Mouse (Mus musculus): ENCODE data around the gene Tm4sf4. TPM values are rescaled to one million over a fixed set of nuclear protein-coding genes. Genes with fewer than 3 reads are reported as not detected.

Tm4sf4 gene
- total RNA-seq, 2 experiments from 2014 or later: not detected

GRCm38 (mm10) chr3:57470981-57471601, 46.0 kb downstream of the Tm4sf4 start:
- intact Hi-C loops (cut with DNase I): loop anchor here (1.0 to 2.0 kb wide), 4 partner anchors 46 to 154 kb away; no protein-coding TSS in a partner anchor
- peak; percentile 40 to 42 for DNase-seq

GRCm38 (mm10) chr3:57472407-57472806, 47.3 kb downstream of the Tm4sf4 start:
- intact Hi-C loops (cut with DNase I): no loop called here
- no peak for DNase-seq

DNA sequence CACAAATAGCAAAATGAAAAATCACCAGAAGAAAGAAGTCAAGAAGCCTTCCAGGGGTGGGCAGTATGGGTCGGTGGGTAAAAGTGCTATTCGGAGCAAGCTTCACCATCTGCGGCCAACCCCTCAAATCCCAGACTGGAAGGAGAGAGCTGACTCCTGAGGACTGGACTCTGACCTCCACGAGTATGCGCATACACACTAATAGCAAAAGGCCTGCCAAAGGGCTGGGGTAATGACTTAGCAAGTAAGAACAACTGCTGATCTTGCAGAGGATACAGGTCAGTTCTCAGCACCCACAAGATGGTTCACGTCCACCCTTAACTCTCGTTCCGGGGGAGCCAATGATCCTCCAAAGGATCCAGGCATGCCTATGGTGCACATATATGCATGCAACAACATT, 49.3 kb downstream of the Tm4sf4 start:
- no peak for DNase-seq
- intact Hi-C loops (cut with DNase I): no loop called here

GRCm38 (mm10) chr3:57480640-57481039, 55.5 kb downstream of the Tm4sf4 start:
- intact Hi-C loops (cut with DNase I): no loop called here
- DNase-seq: no peak

DNA sequence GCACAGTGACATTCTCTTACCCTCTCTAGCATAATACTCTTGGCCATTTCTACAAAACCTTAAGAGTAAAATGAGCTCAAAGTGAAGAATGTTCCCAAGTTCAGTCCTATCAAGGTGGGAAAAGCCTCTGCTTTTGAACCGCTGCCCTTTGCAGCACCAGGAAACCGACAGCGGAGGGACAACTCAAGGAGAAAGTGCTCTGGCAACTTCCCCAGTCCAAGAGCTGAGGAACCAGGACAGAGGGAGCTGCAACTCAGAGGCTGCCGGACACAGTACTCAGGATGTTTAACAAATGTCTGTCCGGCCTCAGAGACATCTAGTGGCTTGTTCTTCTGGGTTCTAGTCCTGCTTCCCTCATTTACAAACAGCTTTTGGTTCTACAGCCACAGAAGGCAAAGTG, 56.9 kb downstream of the Tm4sf4 start:
- intact Hi-C loops (cut with DNase I): no loop called here
- peak in 1 of 2 experiments; percentile 23 for DNase-seq

DNA sequence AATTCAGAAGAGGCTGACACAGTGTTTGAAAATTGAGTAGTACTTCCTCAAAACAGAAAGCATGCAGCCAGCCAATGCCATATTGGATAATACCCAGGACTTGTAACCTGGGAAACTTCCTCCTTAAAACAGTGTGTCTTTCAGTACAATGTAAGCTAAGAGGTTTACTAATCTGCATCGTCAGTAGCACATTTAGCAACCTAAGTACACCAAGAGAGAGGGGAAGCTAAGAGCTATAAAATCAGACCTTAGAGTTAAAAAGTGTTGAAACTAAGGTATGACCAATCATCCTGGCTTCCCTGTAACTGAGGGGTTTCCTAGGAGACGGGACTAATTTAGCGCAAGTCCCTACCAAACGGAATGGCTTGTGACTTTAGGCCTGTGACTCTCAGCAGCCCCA, 61.0 kb downstream of the Tm4sf4 start:
- intact Hi-C loops (cut with DNase I): no loop called here
- no peak for DNase-seq

GRCm38 (mm10) chr3:57487455-57488153, 62.5 kb downstream of the Tm4sf4 start:
- DNase-seq: peak in 1 of 2 experiments; percentile 32
- intact Hi-C loops (cut with DNase I): loop anchor here (2.0 kb wide), 1 partner anchor 15 kb away; no protein-coding TSS in a partner anchor

Other genes with a start within 250 kb of the Tm4sf4 start
- gene Tm4sf1, start 123.3 kb upstream of the Tm4sf4 start, total RNA-seq (2021): 10 to 100 TPM; 93.9 to 95.5 TPM
- gene Wwtr1, start 150.6 kb downstream of the Tm4sf4 start, total RNA-seq (2021): 10 to 100 TPM; 56.3 to 58.3 TPM
- 10 to 100 TPM; 11.3 to 14.2 TPM for gene Commd2, start 226.4 kb downstream of the Tm4sf4 start, total RNA-seq (2021)